Mouse (Mus musculus) c-Kit-negative CD71-positive TER-119-positive erythroid progenitor cells, embryonic 14.5 days (primary cell): Measurements from ENCODE around the gene Sgf29.

ENCODE experiments used
- DNase-seq: peaks from one replicate; pipeline ENCODE4 v3.0.0-alpha.2; 2013; ENCODE audit warnings: low read depth, low spot score

The Sgf29 gene

DNA sequence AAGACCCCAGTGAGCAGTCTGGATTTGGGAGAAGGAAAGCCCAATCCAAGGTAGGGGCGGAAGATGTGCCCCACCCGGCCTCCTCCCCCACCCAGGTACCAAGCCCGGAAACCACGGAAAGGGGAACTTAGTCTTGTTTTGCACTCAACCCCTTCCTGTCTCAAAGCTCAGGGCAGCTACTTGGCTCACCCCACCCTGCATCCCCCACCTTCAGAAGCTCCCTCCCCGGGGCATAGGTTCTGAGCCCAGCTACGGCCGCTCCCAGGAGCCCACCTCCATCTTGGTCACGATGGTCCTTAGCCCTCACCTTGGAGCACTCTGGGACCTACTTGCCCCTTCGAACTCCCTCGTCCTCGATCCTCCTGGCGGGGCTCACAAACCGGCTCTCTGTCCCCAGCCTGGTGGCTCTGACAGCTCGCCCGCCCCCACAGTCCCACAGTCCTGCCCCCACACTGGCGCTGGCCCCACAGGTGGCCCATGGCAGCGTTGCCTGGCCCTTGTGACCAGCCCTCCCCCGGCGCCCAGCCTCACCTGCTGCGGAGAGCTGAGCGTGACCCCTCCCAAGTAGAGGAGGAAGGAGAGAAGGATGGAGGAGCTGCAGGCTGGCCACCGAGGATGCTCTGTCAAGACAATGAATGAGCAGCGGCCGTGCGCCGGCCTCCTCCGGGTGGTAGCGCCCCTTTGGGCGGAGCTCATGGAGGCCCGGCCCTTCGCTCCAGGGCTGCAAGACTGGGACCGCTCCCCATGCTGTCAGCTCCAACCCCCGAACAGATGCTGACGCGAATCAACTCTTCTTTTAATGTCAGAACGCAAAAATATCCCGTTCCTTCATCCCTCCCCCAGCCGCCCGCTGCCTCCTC lies 55.2 kb downstream of the Sgf29 start:
- no peak for DNase-seq

DNA sequence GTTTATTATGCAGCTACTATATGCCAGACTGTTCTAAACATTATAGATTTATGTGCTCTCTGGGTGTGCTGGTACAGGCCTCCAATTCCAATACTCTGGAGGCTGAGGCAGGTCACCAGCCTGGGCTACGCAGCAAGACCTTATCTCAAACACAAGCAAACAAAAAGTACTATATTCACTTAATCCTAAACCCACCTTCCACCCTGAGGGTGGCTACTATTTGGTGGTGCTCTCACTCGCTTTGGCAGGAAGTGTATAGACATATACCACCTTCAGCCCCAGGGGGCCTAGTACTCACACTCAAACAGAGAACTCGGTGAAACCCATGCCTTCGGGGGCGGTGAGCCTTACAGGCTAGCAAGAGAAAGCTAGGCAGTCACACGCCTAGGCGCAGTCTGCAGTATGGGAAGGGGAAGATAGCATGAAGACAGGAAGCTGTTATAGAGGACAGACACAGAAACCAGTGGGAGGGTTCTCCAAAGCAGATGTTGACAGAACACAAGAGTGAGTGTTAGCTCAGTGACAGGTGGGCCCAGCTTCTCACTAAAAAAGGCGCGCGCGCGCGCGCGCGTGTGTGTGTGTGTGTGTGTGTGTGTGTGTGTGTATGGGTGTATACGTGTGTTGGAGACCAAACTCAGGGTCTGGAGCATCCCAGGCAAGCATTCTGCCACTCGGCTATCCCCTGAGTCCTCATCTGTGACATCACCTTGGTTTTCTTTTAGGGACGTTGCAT lies 58.5 kb downstream of the Sgf29 start, which contains the start of gene Coro1a:
Coro1a (minus strand) TSS at position 346 of the 733 bp plus-strand sequence.
- no peak for DNase-seq

DNA sequence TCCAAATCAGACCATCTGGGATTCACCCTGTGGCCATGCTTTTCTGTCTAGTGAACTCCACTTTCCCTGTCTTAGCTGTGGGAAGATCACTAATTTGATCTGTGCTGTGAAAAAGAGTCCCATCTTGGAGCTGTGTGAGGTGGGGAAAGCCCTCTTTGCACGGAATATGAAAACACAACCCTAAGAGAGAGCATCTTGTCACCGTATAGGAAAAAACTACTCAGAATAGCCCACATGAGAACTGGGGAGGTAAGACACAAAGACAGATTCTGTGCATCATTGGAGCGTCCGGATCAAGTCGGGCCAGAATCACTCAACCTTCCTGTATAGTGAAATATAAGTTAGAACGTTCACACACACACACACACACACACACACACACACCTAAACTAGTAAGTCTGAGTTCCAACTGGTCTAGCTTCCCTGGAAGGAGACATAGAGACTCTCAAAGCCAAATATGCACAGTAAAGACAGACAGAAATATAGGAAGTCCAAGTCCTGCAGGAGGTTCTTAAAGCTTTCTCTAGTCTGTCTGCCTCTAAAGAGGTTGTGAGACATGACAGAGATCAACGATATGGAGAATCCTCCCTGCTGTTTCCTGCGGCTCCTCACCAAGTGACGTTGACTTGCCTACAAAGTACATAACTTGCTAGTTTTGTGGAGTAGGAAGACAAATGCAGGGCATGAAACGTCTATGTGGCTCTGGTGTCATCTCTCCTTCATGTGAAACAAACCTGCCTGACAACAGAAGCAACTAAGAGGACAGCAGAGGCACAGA lies 59.3 kb downstream of the Sgf29 start:
- DNase-seq, result no peak

DNA sequence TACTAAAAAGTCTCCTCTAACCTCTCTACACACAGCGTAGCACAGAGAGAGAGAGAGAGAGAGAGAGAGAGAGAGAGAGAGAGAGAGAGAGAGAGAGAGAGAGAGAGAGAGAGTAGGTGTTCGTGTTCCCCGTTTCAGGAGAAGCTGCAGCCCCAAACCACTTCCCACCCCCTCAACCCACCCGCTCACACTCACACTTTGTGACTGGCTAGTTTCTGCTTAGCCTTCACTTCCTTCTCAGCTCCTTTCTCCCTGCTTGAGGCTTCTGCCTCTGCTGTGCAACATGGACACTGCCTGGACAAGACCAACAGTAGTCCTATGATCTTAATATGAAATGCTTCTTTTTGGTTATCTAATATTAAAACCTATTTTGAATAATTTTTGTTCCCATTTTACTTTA lies 61.2 kb downstream of the Sgf29 start:
- DNase-seq, result no peak

DNA sequence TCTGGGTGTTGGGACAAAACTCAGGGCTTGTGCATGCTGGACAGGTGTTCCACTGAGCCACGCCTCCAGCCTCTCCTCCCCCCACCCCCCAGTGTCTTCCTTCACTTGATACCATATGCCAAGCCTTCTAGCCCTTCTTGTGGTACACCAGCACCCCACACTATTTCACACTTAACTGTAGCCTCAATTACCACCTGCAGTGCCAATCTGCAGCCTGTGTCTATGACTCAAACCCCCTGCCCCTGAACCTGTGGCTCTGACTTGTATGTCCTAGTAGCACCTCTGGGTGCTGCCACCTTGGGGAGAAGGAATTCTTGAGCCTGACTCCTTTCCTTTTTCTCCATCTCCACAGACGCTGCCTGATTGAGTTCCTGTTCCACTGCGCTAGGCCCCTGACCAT lies 62.8 kb downstream of the Sgf29 start:
- DNase-seq, result no peak

DNA sequence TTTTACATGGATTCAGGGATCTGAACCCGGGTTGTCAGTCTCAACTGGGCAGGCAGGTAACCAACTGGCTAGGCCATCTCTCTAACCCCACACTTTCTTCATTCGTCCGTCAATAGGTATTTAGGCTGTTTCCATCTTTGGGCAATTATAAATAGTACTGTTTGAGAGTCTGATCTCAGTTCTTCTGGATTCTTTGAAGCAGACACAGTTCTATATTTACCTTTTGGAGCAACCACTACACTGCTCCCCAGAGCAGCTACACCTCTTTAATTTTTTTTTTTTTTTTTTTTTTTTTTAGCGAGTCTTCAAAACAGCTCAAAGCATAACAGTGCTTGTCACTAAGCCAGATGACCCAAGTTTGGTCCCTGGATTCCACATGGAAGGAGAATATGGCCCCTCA lies 66.6 kb downstream of the Sgf29 start:
- no peak for DNase-seq

DNA sequence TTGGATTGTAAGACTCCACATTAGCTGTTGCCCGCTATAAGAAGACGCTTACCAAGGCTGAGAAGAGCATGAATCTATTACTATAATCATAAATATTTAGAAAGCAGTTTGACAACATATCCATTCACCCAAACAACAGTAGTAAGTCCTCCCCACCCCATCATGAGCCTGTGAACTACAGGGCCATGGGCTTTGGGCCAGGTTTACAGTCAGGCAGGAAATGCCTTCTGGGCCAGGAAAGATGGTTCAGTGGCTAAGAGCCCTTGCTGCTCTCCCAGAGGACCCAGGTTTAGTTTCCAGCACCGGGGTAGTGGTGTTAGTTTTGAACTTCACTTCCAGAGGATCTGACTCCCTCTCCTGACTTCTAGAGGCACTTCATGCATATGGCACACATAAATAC lies 68.5 kb downstream of the Sgf29 start:
- DNase-seq, result no peak

DNA sequence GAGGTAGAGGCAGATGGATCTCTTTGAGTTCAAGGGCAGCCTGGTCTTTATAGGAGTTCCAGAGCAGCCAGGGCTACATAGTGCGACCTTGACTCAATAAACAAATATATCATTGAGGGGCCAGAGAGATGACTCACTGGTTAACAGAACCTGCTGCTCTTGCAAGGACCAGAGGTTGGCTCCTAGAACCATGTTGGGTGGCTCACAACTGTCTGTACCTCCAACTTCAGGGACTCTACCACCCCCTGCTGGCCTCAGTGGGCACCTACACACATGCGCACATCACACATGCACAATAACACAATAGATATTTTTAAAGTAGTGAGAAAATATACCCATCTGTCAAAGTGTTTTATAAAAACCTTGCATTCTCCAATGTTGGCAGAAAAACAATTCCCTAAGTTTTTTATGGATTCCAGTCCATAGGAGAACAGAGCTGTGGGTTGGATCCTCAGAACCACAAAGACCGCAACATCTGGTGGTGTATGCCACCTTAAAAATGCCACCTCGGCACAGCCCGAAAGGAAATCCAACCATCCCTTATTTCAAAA lies 69.8 kb downstream of the Sgf29 start:
- DNase-seq, result no peak

DNA sequence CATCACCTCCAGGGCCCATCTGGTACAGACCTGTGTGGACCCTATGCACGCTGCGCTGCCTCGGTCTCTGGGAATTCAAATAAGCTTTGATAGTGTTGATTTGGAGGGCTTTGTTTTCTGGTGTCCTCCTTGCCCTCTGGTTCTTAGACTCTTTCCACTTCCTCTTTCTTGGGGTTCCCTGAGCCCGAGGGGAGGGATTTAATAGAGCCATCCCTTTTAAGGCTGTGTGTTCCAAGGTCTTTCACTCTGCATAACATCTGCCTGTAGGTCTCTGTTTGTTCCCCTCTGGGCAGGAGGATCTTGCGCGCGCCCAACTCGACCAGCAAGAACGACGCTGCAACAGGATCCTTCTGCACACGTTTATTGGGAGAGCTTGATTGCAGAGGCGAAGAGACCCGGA lies 72.5 kb downstream of the Sgf29 start:
- DNase-seq, result no peak
